9 mouse cellular contexts compared by ENCODE assay signal in the genomic region with DNA sequence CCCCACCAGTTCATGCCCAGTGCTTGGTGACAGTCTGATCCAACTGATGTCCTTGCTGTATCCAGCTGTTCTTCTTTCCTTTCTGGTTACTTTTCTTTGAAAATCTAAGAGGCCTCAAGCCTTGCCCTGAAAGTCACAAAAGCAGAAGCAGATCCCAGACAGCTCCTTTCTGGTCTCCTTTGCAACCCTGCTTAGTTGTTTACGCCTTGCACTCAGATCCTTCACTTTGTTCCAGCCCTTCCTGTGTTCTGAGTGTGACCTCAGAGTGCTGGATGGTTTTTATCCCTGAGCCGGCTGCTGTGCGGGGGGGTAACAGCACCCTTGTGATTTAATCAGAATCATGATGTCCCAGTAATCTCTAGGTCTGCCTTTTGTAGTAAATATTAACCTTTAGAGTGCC.
DNase-seq lines count a peak whose midpoint lies in the region; ATAC-seq and TF ChIP-seq lines count a peak whose summit lies in the region.
"Had no signal": no experiment of that assay in that cellular context is flagged by ENCODE, and none has a peak within 500 bp of the region (broad histone marks: within the 10 kb centered on the region; RNA-seq: fewer than 3 reads in every experiment).

No protein-coding gene starts in this region.

- no peak for TF ChIP-seq EP300 in stomach, postnatal 0 days (optimal IDR thresholded peaks at IDR 0.05)

- no peaks in the 10 kb centered on the region for H3K36me3 ChIP-seq in midbrain, embryonic 10.5 days
- H3K36me3 ChIP-seq in midbrain, embryonic 14.5 days (ENCODE audit: control insufficient read depth, insufficient read depth, low read length) = no peaks in the 10 kb centered on the region
- no peaks in the 10 kb centered on the region for H3K36me3 ChIP-seq in heart, embryonic 14.5 days (ENCODE audit: control insufficient read depth, insufficient read depth, low read length)
- no peaks in the 10 kb centered on the region for H3K36me3 ChIP-seq in stomach, postnatal 0 days (ENCODE audit: control insufficient read depth, insufficient read depth, low read length)

- DNase-seq in midbrain, embryonic 10.5 days (ENCODE audit: low spot score) = no peak
- no peak for DNase-seq in midbrain, embryonic 14.5 days
- DNase-seq in kidney, postnatal 25 days = peak; percentile 50 to 68
- no peak for DNase-seq in stomach, postnatal 0 days (ENCODE audit: low spot score)
- DNase-seq in embryo, embryonic 10.5 days (ENCODE audit: low spot score) = no peak
- DNase-seq in thymus, postnatal 25 days = no peak
- no peak for DNase-seq in left cerebral cortex, postnatal 36 days (ENCODE audit: low spot score in 2 of 2)

- H3K9ac ChIP-seq in midbrain, embryonic 14.5 days (replicated peaks; ENCODE audit: low read length) = no peak overlapping the region
- no peak overlapping the region for H3K9ac ChIP-seq in heart, embryonic 14.5 days (ENCODE audit: low read length)
- no peak overlapping the region for H3K9ac ChIP-seq in stomach, postnatal 0 days (ENCODE audit: low read length)

- 52% methylated on average over 3 of the region's 3 CpGs for WGBS in midbrain, embryonic 10.5 days
- WGBS in midbrain, embryonic 14.5 days = 46% methylated on average over 3 of the region's 3 CpGs
- WGBS in heart, embryonic 14.5 days = 46% methylated on average over 3 of the region's 3 CpGs
- 36% methylated on average over 3 of the region's 3 CpGs for WGBS in stomach, postnatal 0 days

- H3K9me3 ChIP-seq in midbrain, embryonic 10.5 days (replicated peaks) = no peaks in the 10 kb centered on the region
- no peaks in the 10 kb centered on the region for H3K9me3 ChIP-seq in midbrain, embryonic 14.5 days (ENCODE audit: control insufficient read depth, low read length)
- H3K9me3 ChIP-seq in heart, embryonic 14.5 days (ENCODE audit: control insufficient read depth, low read length) = no peaks in the 10 kb centered on the region
- H3K9me3 ChIP-seq in stomach, postnatal 0 days (ENCODE audit: control insufficient read depth, low read length) = no peaks in the 10 kb centered on the region

- no peaks in the 10 kb centered on the region for H3K27me3 ChIP-seq in midbrain, embryonic 10.5 days (ENCODE audit: low read depth, poor library complexity, severe bottlenecking)
- H3K27me3 ChIP-seq in midbrain, embryonic 14.5 days (ENCODE audit: control insufficient read depth, insufficient read depth, low read length) = no peaks in the 10 kb centered on the region
- no peaks in the 10 kb centered on the region for H3K27me3 ChIP-seq in heart, embryonic 14.5 days (ENCODE audit: control insufficient read depth, insufficient read depth, low read length)
- no peaks in the 10 kb centered on the region for H3K27me3 ChIP-seq in stomach, postnatal 0 days (ENCODE audit: control insufficient read depth, insufficient read depth, low read length)
- H3K27me3 ChIP-seq: Patski had no signal

- intact Hi-C loops in left cerebral cortex, postnatal 36 days (cut with DNase I) = no loop called here

- H3K4me2 ChIP-seq in midbrain, embryonic 14.5 days (ENCODE audit: low read length) = no peak overlapping the region
- no peak overlapping the region for H3K4me2 ChIP-seq in heart, embryonic 14.5 days (ENCODE audit: low read length)
- H3K4me2 ChIP-seq in stomach, postnatal 0 days (replicated peaks; ENCODE audit: low read depth) = no peak overlapping the region

- ATAC-seq in midbrain, embryonic 14.5 days (ENCODE audit: low FRiP score, low TSS enrichment) = no peak
- no peak for ATAC-seq in heart, embryonic 14.5 days (ENCODE audit: insufficient number of reproducible peaks, insufficient read depth, low FRiP score, low read depth)
- ATAC-seq in stomach, postnatal 0 days (ENCODE audit: low FRiP score, low TSS enrichment) = no peak; the same call in 1 of the 2 replicates
- ATAC-seq: Patski had no signal

- H3K27ac ChIP-seq in midbrain, embryonic 10.5 days (replicated peaks) = peak overlapping the region; percentile 71
- no peak overlapping the region for H3K27ac ChIP-seq in midbrain, embryonic 14.5 days (replicated peaks; ENCODE audit: low read depth, low read length)
- H3K27ac ChIP-seq in heart, embryonic 14.5 days (replicated peaks in 1 of 2; ENCODE audit: control insufficient read depth in 1 of 2, insufficient read depth in 1 of 2, low read depth in 2 of 2, low read length in 2 of 2) = peak overlapping the region; percentile 25 to 35; a peak in 2 of 4 replicates
- H3K27ac ChIP-seq in stomach, postnatal 0 days (replicated peaks) = peak overlapping the region; percentile 19

- H3K4me3 ChIP-seq in midbrain, embryonic 10.5 days = no peak overlapping the region
- H3K4me3 ChIP-seq in midbrain, embryonic 14.5 days (replicated peaks; ENCODE audit: low read depth, low read length) = no peak overlapping the region
- H3K4me3 ChIP-seq in heart, embryonic 14.5 days (ENCODE audit: control insufficient read depth in 1 of 2, insufficient read depth in 1 of 2, low read depth in 1 of 2, low read length in 2 of 2) = no peak overlapping the region
- H3K4me3 ChIP-seq in stomach, postnatal 0 days (ENCODE audit: low read depth, low read length) = no peak overlapping the region

- peaks cover 60% of the 10 kb centered on the region for H3K4me1 ChIP-seq in midbrain, embryonic 10.5 days
- 0 out of 2 replicates have a peak, but pooled peaks cover 11% of the 10 kb centered on the region for H3K4me1 ChIP-seq in midbrain, embryonic 14.5 days (ENCODE audit: control insufficient read depth, insufficient read depth, low read length)
- H3K4me1 ChIP-seq in heart, embryonic 14.5 days (ENCODE audit: control insufficient read depth in 2 of 2, insufficient read depth in 2 of 2, low read length in 2 of 2) = peaks cover 7 to 14% of the 10 kb centered on the region in 2 experiments; a peak in 2 of 4 replicates
- H3K4me1 ChIP-seq in stomach, postnatal 0 days (replicated peaks; ENCODE audit: control insufficient read depth, insufficient read depth) = peaks cover 4% of the 10 kb centered on the region; the same call in 1 of the 2 replicates

- no peak for TF ChIP-seq CTCF in stomach, postnatal 0 days (IDR thresholded peaks at IDR 0.05; ENCODE audit: low read depth)

Comparison
In these comparisons a context has a peak if more than half of its experiments do, and no peak if none do; other contexts are left out.
1. DNase-seq: peak in kidney, postnatal 25 days (2 of 2); none in midbrain, embryonic 10.5 days (single experiment), midbrain, embryonic 14.5 days (single experiment), stomach, postnatal 0 days (single experiment), embryo, embryonic 10.5 days (single experiment), thymus, postnatal 25 days (single experiment) and left cerebral cortex, postnatal 36 days (0 of 2).